Mouse (Mus musculus) midbrain, postnatal 0 days (tissue): ENCODE data around the gene Gm17571. TPM values are rescaled to one million over a fixed set of nuclear protein-coding genes. Genes with fewer than 3 reads are reported as not detected.

Experiments
- ATAC-seq: fragments of 200-750 bp; cut with Nextera tagmentation; 2 replicates; pipeline ENCODE4 v1.8.0; 2017; ENCODE audit warnings: moderate number of reproducible peaks, mild to moderate bottlenecking, moderate TSS enrichment, moderate library complexity; ENCODE audit not compliant: low FRiP score
- DNase-seq: peaks from one replicate; pipeline ENCODE4 v3.0.0-alpha.2; 2015; ENCODE audit warnings: low spot score
- H3K27ac ChIP-seq: fragments of 300-500 bp; sonication (generic); 2 replicates; pipeline ENCODE4 v1.5.1; 2014; ENCODE audit warnings: low read depth, mild to moderate bottlenecking, low read length, mixed read lengths
- H3K27me3 ChIP-seq: fragments of 300-500 bp; sonication (generic); 2 replicates; pipeline ENCODE4 v1.6.1; 2014; ENCODE audit warnings: low read length, control low read depth, mixed read lengths; ENCODE audit not compliant: insufficient read depth
- H3K36me3 ChIP-seq: fragments of 300-500 bp; sonication (generic); 2 replicates; pipeline ENCODE4 v1.6.1; 2014; ENCODE audit warnings: low read length, control low read depth, mixed read lengths; ENCODE audit not compliant: insufficient read depth
- H3K4me1 ChIP-seq: fragments of 300-500 bp; sonication (generic); 2 replicates; pipeline ENCODE4 v1.6.1; 2014; ENCODE audit warnings: mild to moderate bottlenecking, control low read depth, antibody characterized with exemption, low read length, mixed read lengths; ENCODE audit not compliant: insufficient read depth
- H3K4me2 ChIP-seq: fragments of 300-500 bp; sonication (generic); 2 replicates; pipeline ENCODE4 v1.6.1; 2014; ENCODE audit warnings: low read depth, mild to moderate bottlenecking, low read length, mixed read lengths; ENCODE audit not compliant: poor library complexity, severe bottlenecking
- H3K4me3 ChIP-seq: fragments of 300-500 bp; sonication (generic); 2 replicates; pipeline ENCODE4 v1.5.1; 2014; ENCODE audit warnings: low read depth, mild to moderate bottlenecking, low read length, moderate library complexity
- H3K9ac ChIP-seq: fragments of 300-500 bp; sonication (generic); replicated peaks from 2 replicates; pipeline ENCODE4 v1.6.1; 2014; ENCODE audit warnings: mild to moderate bottlenecking, low read length, moderate library complexity, mixed read lengths; ENCODE audit not compliant: poor library complexity, severe bottlenecking
- H3K9me3 ChIP-seq: fragments of 300-500 bp; sonication (generic); 2 replicates; pipeline ENCODE4 v1.6.1; 2016; ENCODE audit warnings: low read length, control low read depth
- CTCF ChIP-seq: IDR thresholded peaks from 2 replicates; pipeline ENCODE4 v1.5.1; 2016; ENCODE audit warnings: antibody characterized with exemption, mild to moderate bottlenecking
- WGBS: fragments of 180-500 bp; shearing (Covaris S2); extraction: QIAGEN DNeasy Blood & Tissue Kit; methylation state at CpG from one replicate; pipeline ENCODE4 v1.1.7; 2014; 5-methylcytosine and 5-hydroxymethylcytosine counted together
- polyA plus RNA-seq: library from polyadenylated mRNA; unstranded; fragments of >200 nt; fragmentation: Nextera tagmentation; extraction: Ambion mirVana; gene quantifications from 2 replicates; pipeline ENCODE4 v1.2.1, GENCODE M21; 2015
- total RNA-seq: library from RNA; depleted of rRNA; stranded (reverse); fragments of >200 nt; gene quantifications from 2 replicates; pipeline ENCODE4 v1.2.3, GENCODE M21; 2014

The Gm17571 gene
- total and polyA plus RNA-seq, 2 experiments from 2014 or later, result not detected

DNA sequence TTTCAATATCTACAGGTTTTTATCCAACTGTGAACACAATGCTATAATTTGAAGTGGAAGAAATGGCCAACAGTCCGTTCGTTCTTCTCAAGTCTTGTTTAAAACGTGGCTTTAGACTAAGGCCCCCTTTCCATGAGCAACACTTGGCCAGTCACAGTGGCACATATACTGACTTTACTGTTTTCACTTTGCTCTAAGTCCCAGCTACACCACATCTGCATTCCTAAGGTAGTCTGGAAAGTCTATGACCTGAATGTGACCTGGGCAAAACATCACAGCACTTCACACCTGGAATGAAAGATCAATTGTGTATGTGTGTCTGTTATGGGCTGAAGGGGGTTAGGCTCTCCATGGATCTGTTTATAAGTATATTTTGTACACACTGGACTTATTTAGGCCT, 2.2 kb upstream of the Gm17571 start:
- no peaks in the 10 kb centered on the region for H3K9me3 ChIP-seq
- H3K4me2 ChIP-seq, result no peak overlapping the region
- H3K4me1 ChIP-seq, result no peaks in the 10 kb centered on the region
- H3K27me3 ChIP-seq, result no peaks in the 10 kb centered on the region
- TF ChIP-seq CTCF, result no peak
- DNase-seq, result no peak
- H3K27ac ChIP-seq, result no peak overlapping the region
- H3K9ac ChIP-seq, result no peak overlapping the region
- H3K4me3 ChIP-seq, result no peak overlapping the region
- ATAC-seq, result no peak
- no peaks in the 10 kb centered on the region for H3K36me3 ChIP-seq
- WGBS, result 91% methylated on average over 3 of the region's 3 CpGs

DNA sequence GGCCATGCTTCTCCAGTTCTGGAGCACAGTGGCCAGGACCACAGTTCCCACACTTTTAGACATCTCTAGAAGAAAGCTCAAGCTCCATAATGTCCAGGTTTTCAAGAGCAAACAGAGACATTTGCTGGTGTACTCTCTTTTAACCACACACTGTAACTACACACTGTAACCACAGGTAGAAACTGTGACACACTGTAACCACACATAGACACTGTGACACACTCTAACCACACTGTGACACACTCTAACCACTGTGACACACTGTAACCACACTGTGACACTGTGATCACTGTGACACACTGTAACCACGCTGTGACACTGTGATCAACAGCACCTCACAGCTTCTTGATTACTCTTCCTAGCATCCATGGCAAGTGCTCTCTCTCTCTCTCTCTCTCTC, 317 bp downstream of the Gm17571 start:
- H3K4me3 ChIP-seq, result no peak overlapping the region
- DNase-seq (no peak), ATAC-seq (no peak)
- 79% methylated on average over 1 of the region's 1 CpGs for WGBS
- no peak overlapping the region for H3K9ac ChIP-seq
- TF ChIP-seq CTCF, result no peak
- no peaks in the 10 kb centered on the region for H3K4me1 ChIP-seq
- H3K9me3 ChIP-seq, result no peaks in the 10 kb centered on the region
- H3K27me3 ChIP-seq, result no peaks in the 10 kb centered on the region
- no peak overlapping the region for H3K4me2 ChIP-seq
- no peak overlapping the region for H3K27ac ChIP-seq
- no peaks in the 10 kb centered on the region for H3K36me3 ChIP-seq

DNA sequence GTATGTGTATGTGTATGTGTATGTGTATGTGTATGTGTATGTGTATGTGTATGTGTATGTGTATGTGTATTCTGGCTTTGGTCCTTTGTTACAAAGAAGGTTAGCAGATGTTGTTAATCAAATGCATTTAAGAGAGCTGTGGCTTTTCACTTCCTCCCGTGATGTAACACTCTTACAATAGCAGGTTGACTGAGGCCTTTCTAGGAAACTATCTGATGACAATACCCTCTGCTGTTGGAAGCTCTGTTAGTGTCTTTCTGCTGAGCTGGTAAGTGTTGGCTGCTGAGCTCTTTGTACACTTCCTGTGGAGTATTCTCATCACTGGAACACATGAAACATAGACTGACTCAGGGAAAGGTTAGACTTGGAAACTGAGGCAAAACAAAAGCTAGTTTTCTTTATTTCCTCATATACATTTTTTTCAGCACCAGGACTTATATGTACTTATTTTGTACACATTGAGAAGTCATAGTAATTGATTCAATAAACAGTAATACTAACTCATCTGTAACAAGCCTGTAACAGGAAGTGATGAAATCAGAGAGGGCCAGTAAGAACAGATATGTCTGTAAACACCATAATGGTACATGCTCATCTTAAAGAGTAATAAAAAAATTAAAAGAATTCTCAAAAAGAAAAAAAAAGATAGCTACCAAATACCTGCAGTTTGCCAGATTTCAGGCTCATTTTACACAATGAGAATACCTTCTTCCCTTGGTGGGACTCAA, 2.9 kb downstream of the Gm17571 start:
- H3K9me3 ChIP-seq, result no peaks in the 10 kb centered on the region
- no peak for DNase-seq
- no peaks in the 10 kb centered on the region for H3K27me3 ChIP-seq
- TF ChIP-seq CTCF, result no peak
- no peak overlapping the region for H3K4me2 ChIP-seq
- no peak overlapping the region for H3K9ac ChIP-seq
- no peak for ATAC-seq
- no peak overlapping the region for H3K27ac ChIP-seq
- H3K4me1 ChIP-seq, result no peaks in the 10 kb centered on the region
- no peaks in the 10 kb centered on the region for H3K36me3 ChIP-seq
- 45% methylated on average over 1 of the region's 1 CpGs for WGBS
- no peak overlapping the region for H3K4me3 ChIP-seq

DNA sequence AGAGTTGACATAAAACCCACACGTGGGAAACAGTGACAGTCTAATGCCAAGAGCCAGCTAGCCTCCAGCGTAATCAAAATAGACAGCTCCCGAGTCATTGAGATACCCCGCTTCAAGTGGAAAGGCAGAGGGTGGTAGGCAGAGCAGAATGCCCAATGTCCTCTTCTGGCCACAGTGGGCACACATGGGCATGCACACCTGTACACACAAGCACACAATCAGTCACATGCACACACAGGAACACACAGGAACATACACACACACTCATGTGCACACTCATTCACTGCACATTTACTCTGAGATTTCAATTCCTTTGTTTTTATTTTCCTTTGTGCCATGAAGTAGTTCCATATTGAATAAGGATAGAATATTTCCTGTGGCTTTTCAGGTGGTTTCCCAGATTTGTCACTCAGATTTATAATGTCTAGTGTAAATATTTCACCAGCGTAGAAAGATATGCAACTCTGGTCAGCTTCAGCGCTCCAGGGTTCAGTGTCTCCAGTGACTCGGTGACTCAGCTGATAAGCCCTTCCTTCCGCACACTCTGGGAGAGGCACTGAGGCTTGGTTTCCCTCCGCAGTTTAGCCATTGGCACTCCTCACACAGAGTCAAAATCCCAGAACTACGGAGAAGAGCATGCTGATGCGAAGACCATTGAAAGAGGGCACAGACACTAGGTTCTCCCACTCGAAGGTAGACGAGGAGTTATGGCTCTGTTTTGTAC, 4.4 kb downstream of the Gm17571 start:
- DNase-seq (no peak), ATAC-seq (no peak)
- Histone ChIP-seq H3K36me3 (no peaks in the 10 kb centered on the region), H3K4me3 (no peak overlapping the region), H3K9me3 (no peaks in the 10 kb centered on the region), H3K4me2 (no peak overlapping the region), H3K9ac (no peak overlapping the region), H3K27me3 (no peaks in the 10 kb centered on the region), H3K27ac (no peak overlapping the region), H3K4me1 (no peaks in the 10 kb centered on the region)
- TF ChIP-seq CTCF, result no peak
- 86% methylated on average over 13 of the region's 13 CpGs for WGBS

DNA sequence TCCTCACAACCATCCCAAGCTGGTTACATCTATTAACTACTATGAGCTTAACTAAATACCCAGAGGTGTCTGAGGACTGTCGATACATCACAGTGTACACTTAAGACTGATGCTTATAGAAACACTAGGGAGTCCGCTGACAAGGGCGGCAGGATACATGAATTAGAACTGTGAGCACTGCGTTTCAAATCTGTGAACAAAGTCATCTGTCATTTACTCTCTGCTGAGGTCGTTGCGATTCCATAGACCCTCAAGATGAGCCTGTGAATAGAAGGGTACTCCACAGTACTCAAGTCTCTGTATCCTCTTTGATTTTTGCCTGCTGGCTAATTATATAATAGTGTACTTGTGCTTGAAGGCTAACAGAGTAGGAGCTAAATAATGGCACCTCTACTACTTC, 5.6 kb downstream of the Gm17571 start:
- H3K36me3 ChIP-seq, result no peaks in the 10 kb centered on the region
- no peaks in the 10 kb centered on the region for H3K27me3 ChIP-seq
- whole genome bisulfite sequencing, result 50% methylated on average over 6 of the region's 6 CpGs
- TF ChIP-seq CTCF, result no peak
- H3K9ac ChIP-seq, result no peak overlapping the region
- H3K4me1 ChIP-seq, result no peaks in the 10 kb centered on the region
- H3K4me2 ChIP-seq, result no peak overlapping the region
- H3K27ac ChIP-seq, result no peak overlapping the region
- ATAC-seq, result no peak
- H3K4me3 ChIP-seq, result no peak overlapping the region
- no peak for DNase-seq
- H3K9me3 ChIP-seq, result no peaks in the 10 kb centered on the region

DNA sequence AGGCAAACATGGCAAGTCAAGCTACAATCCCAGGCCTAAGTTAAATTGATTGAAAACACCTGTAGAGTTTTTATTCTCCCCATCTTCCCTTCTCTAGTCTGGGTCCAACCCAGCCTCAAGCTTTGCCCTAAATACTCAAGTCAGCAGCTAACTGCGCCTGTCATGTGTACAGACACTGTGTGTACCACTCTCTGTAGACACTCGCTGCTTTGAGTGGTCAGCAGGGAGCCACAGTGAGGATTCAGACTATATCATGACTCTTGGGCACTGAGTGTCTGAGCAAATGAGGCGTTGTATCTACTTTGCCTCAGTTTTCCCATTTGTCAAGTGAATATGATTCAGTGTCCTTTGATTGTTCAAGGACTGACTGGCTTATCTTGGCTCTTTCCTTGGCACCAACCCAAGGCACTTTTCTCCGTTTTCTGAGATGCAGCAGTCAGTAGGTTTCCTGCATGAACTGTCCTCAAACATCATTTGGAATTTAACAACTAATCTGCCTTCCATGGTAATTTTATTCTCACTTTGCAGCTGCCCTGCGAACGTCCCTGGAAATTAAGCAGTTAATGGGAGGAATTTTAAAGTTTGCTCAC, 13.0 kb downstream of the Gm17571 start:
- DNase-seq, result no peak
- Histone ChIP-seq H3K4me2 (no peak overlapping the region), H3K27me3 (no peaks in the 10 kb centered on the region), H3K27ac (no peak overlapping the region), H3K4me1 (no peaks in the 10 kb centered on the region), H3K4me3 (no peak overlapping the region), H3K9me3 (no peaks in the 10 kb centered on the region), H3K9ac (no peak overlapping the region), H3K36me3 (no peaks in the 10 kb centered on the region)
- WGBS, result 71% methylated on average over 6 of the region's 6 CpGs
- ATAC-seq, result no peak
- TF ChIP-seq CTCF, result no peak
